Mouse (Mus musculus) urinary bladder, postnatal 0 days (tissue): ENCODE measurements around the gene Tpte. TPM values are rescaled to one million over a fixed set of nuclear protein-coding genes. Genes with fewer than 3 reads are reported as not detected.

Experiments
- polyA plus RNA-seq: library from polyadenylated mRNA; unstranded; fragments of >200 nt; fragmentation: Nextera tagmentation; extraction: Ambion mirVana; gene quantifications from 2 replicates; pipeline ENCODE4 v1.2.1, GENCODE M21; 2015

Gene Tpte
- polyA plus RNA-seq = 0.05 TPM in 1 of 2 replicates, not detected in the other

GRCm38 (mm10) chr8:22282999-22283491 lies at the start of gene Tpte:
TSS of gene Tpte (plus strand) at chr8:22283441.

GRCm38 (mm10) chr8:22398142-22398951 lies 115.1 kb downstream of the Tpte start, which contains the start of gene Slc25a15:
TSS of gene Slc25a15 (minus strand) at chr8:22398597.

DNA sequence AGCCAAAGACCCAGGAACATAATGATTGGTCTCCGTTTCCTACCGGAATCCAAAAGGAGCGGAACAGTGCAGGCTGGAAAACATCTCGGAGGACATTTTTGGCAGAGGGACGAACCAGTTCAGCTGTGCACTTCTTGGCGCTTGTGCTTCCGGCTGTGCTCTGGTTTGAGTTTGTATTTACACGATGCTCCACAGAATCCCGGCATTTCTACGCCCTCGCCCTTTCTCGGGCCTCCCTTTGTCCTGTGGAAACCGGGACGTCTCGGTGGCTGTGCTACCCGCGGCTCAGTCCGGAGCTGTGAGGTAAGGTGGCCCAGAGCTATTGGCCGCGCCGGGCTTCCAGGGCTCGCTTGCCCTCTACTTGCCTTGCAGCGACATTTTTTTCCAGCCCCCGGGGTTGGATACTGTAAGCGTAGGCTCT lies 128.1 kb downstream of the Tpte start, which contains the start of gene Mrps31:
Gene Mrps31 (plus strand): TSS at position 80 of the 421 bp plus-strand sequence.

Other genes starting within 250 kb of the Tpte start
- 0.08 and 0.10 TPM in 2 replicates for gene Atp7b, start 223.1 kb upstream of the Tpte start, polyA plus RNA-seq
- gene Alg11, start 222.7 kb upstream of the Tpte start, polyA plus RNA-seq = 15.9 and 19.1 TPM in 2 replicates
- gene Nek5, start 158.4 kb upstream of the Tpte start, polyA plus RNA-seq = 0.60 and 0.75 TPM in 2 replicates
- gene Nek3, start 117.0 kb upstream of the Tpte start, polyA plus RNA-seq = 4.0 and 4.2 TPM in 2 replicates
- gene Ckap2, start 97.6 kb upstream of the Tpte start, polyA plus RNA-seq = 19.4 and 24.7 TPM in 2 replicates
- gene Vps36, start 90.6 kb upstream of the Tpte start, polyA plus RNA-seq = 32.7 and 37.8 TPM in 2 replicates
- 4.7 and 5.2 TPM in 2 replicates for gene Thsd1, start 56.1 kb upstream of the Tpte start, polyA plus RNA-seq
- 10.2 and 10.8 TPM in 2 replicates for gene Slc25a15, start 115.2 kb downstream of the Tpte start, polyA plus RNA-seq
- gene Mrps31, start 127.9 kb downstream of the Tpte start, polyA plus RNA-seq = 28.7 and 29.9 TPM in 2 replicates